Mouse (Mus musculus): ENCODE results near the gene Tgfbr3l. TPM values are rescaled to one million over a fixed set of nuclear protein-coding genes. Genes with fewer than 3 reads are reported as not detected.

Gene Tgfbr3l
- total RNA-seq, 2 experiments from 2014 or later: 6.4 to 7.8 TPM

GRCm38 (mm10) chr8:4258678-4259077 lies 10.7 kb downstream of the Tgfbr3l start:
- intact Hi-C loops (cut with DNase I): loop anchor here (5.0 kb wide), 2 partner anchors 41 to 419 kb away; partner anchors contain the start of gene Prr36
- DNase-seq (ENCODE audit: low spot score in 2 of 2): peak in 1 of 2 experiments; percentile 56

GRCm38 (mm10) chr8:4259125-4259804 lies 11.3 kb downstream of the Tgfbr3l start, which contains the start of gene Ctxn1:
Ctxn1 (minus strand) TSS chr8:4259274.
- intact Hi-C loops (cut with DNase I): loop anchor here (5.0 kb wide), 2 partner anchors 42 to 418 kb away; partner anchors contain the start of gene Prr36
- peak; percentile 91 to 94 for DNase-seq (ENCODE audit: low spot score in 2 of 2)

- intact Hi-C loops (cut with DNase I): loop anchor here (5.0 to 10.0 kb wide), 3 partner anchors 42 to 418 kb away; partner anchors contain the start of gene Prr36
Measured at GRCm38 (mm10) chr8:4259805-4260170, 11.8 kb downstream of the Tgfbr3l start.

GRCm38 (mm10) chr8:4263105-4263791 lies 15.2 kb downstream of the Tgfbr3l start:
- intact Hi-C loops (cut with DNase I): loop anchor here (10.0 kb wide), 1 partner anchor 142 kb away; no protein-coding TSS in a partner anchor
- DNase-seq (ENCODE audit: low spot score in 2 of 2): peak in 1 of 2 experiments; percentile 88

More at GRCm38 (mm10) chr8:4259805-4260170, 11.8 kb downstream of the Tgfbr3l start:
- no peak for DNase-seq (ENCODE audit: low spot score in 2 of 2)

- intact Hi-C loops (cut with DNase I): loop anchor here (10.0 kb wide), 1 partner anchor 139 kb away; no protein-coding TSS in a partner anchor
- peak in 1 of 2 experiments; percentile 53 for DNase-seq (ENCODE audit: low spot score in 2 of 2)
Measured at GRCm38 (mm10) chr8:4265160-4265914, 17.3 kb downstream of the Tgfbr3l start.

GRCm38 (mm10) chr8:4267627-4268026 lies 19.6 kb downstream of the Tgfbr3l start:
- DNase-seq (ENCODE audit: low spot score in 2 of 2): no peak
- intact Hi-C loops (cut with DNase I): loop anchor here (10.0 kb wide), 1 partner anchor 137 kb away; no protein-coding TSS in a partner anchor

GRCm38 (mm10) chr8:4269609-4270008 lies 21.6 kb downstream of the Tgfbr3l start:
- intact Hi-C loops (cut with DNase I): loop anchor here (10.0 kb wide), 1 partner anchor 135 kb away; no protein-coding TSS in a partner anchor
- DNase-seq (ENCODE audit: low spot score in 2 of 2): no peak

GRCm38 (mm10) chr8:4275275-4276110 lies 27.5 kb downstream of the Tgfbr3l start, which contains the start of gene Timm44:
Timm44 (minus strand) TSS chr8:4275913.
- DNase-seq (ENCODE audit: low spot score in 2 of 2): peak; percentile 96 to 99
- intact Hi-C loops (cut with DNase I): loop anchor here (5.0 kb wide), 1 partner anchor 47 kb away; no protein-coding TSS in a partner anchor

- DNase-seq (ENCODE audit: low spot score in 2 of 2): no peak
- intact Hi-C loops (cut with DNase I): loop anchor here (5.0 kb wide), 1 partner anchor 46 kb away; no protein-coding TSS in a partner anchor
Measured at GRCm38 (mm10) chr8:4276111-4276465, 28.1 kb downstream of the Tgfbr3l start.

GRCm38 (mm10) chr8:4292738-4293137 lies 44.7 kb downstream of the Tgfbr3l start:
- no peak for DNase-seq (ENCODE audit: low spot score in 2 of 2)

GRCm38 (mm10) chr8:4297822-4298221 lies 49.8 kb downstream of the Tgfbr3l start:
- intact Hi-C loops (cut with DNase I): no loop called here
- DNase-seq (ENCODE audit: low spot score in 2 of 2): no peak

More at GRCm38 (mm10) chr8:4292738-4293137, 44.7 kb downstream of the Tgfbr3l start:
- intact Hi-C loops (cut with DNase I): no loop called here

Other genes starting within 250 kb of the Tgfbr3l start
- gene Cd209f, start 142.4 kb upstream of the Tgfbr3l start, total RNA-seq (2021): under 1 TPM in 1 of 2 experiments, not detected in 1; 0.48 TPM
- not detected for gene Cd209g, start 114.1 kb upstream of the Tgfbr3l start, total RNA-seq (2021)
- gene Evi5l, start 81.6 kb upstream of the Tgfbr3l start, total RNA-seq (2021): 100 to 1,000 TPM; 106 to 108 TPM
- gene Prr36, start 30.8 kb upstream of the Tgfbr3l start, total RNA-seq (2021): 10 to 100 TPM; 37.7 to 41.3 TPM
- not detected for gene Lrrc8e, start 21.4 kb upstream of the Tgfbr3l start, total RNA-seq (2021)
- gene Map2k7, start 9.5 kb upstream of the Tgfbr3l start, total RNA-seq (2021): 10 to 100 TPM; 85.7 to 87.5 TPM
- under 1 TPM; 0.23 to 0.57 TPM for gene Gm49320, start 9.3 kb upstream of the Tgfbr3l start, total RNA-seq (2021)
- gene Snapc2, start 4.9 kb downstream of the Tgfbr3l start, total RNA-seq (2021): 10 to 100 TPM; 32.4 to 33.2 TPM
- 100 to 1,000 TPM; 607 to 649 TPM for gene Ctxn1, start 11.1 kb downstream of the Tgfbr3l start, total RNA-seq (2021)
- 10 to 100 TPM; 60.4 to 66.8 TPM for gene Timm44, start 27.7 kb downstream of the Tgfbr3l start, total RNA-seq (2021)
- 10 to 100 TPM; 21.8 to 28.1 TPM for gene Ccl25, start 77.0 kb downstream of the Tgfbr3l start, total RNA-seq (2021)
- 10 to 100 TPM; 72.2 to 76.6 TPM for gene Elavl1, start 77.2 kb downstream of the Tgfbr3l start, total RNA-seq (2021)
- 10 to 100 TPM; 44.6 to 50.3 TPM for gene Cers4, start 244.8 kb downstream of the Tgfbr3l start, total RNA-seq (2021)

Measured in left cerebral cortex, postnatal 25 days (tissue).